Mouse (Mus musculus): Measurements from ENCODE around the gene Mr1. TPM values are rescaled to one million over a fixed set of nuclear protein-coding genes. Genes with fewer than 3 reads are reported as not detected.

Mr1 gene
- polyA plus RNA-seq, 1 experiment from 2014 or later: 0.55 TPM

DNA sequence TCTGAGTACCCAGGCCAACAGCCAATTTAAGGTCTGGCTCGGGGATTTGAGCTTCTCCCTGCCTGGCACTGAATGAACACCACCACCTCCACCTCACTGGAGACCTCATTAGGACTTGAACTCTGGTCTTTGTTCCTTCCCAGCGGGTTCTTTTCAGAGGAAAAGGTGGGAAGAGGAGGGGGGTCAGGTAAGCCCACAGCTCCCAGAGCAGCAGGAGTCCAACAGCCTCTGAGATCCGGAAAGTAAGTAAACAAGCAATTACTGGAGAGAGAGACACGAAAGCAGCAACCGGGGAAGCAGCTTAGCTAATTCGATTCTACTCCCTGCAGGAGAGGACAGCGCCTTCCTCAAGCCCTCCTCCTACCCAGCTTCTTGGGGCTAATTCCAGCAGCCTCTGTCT lies 60.2 kb downstream of the Mr1 start:
- no peaks in the 10 kb centered on the region for H3K27me3 ChIP-seq (ENCODE audit: control insufficient read depth, insufficient read depth, low read length)
- peaks cover 31% of the 10 kb centered on the region for H3K4me1 ChIP-seq (replicated peaks; ENCODE audit: control insufficient read depth, insufficient read depth, low read length)
- no peak overlapping the region for H3K4me3 ChIP-seq (ENCODE audit: low read depth, low read length)
- peak; percentile 66 for DNase-seq (ENCODE audit: low spot score)
- H3K36me3 ChIP-seq (ENCODE audit: control insufficient read depth, insufficient read depth, low read length): no peaks in the 10 kb centered on the region
- peak overlapping the region; percentile 86 for H3K27ac ChIP-seq (ENCODE audit: low read depth, low read length)
- 0 out of 2 replicates have a peak overlapping the region, but pooled peaks have one; percentile 31 for H3K9ac ChIP-seq (ENCODE audit: low read length)
- H3K9me3 ChIP-seq (ENCODE audit: control insufficient read depth, low read length): no peaks in the 10 kb centered on the region
- ATAC-seq (replicated peaks; ENCODE audit: low FRiP score): no peak
- WGBS: 3% methylated on average over 7 of the region's 7 CpGs
- peak overlapping the region; percentile 15; the same call in 1 of the 2 replicates for H3K4me2 ChIP-seq (ENCODE audit: low read depth, low read length, severe bottlenecking)

DNA sequence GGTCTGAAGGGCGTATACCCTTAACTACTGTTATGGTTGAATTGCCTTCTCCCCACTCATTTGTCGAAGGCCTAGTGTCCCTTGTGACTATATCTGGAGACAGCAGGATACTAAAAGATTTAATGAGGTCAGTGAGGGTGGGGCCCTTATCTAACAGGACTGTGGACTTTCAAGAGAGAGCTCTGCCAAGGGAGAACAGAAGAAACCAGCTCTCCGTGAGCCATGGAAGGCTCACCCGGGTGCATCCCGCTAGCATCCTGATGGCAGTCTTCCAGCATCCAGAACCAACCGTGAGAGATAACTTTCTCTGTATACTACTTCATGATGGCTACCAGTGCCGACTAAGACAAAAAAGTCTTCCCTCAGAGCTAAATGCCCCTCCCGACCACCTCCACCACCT lies 61.8 kb downstream of the Mr1 start:
- Histone ChIP-seq H3K27ac (ENCODE audit: low read depth, low read length) (no peak overlapping the region), H3K4me1 (replicated peaks; ENCODE audit: control insufficient read depth, insufficient read depth, low read length) (peaks cover 31% of the 10 kb centered on the region), H3K4me2 (ENCODE audit: low read depth, low read length, severe bottlenecking) (no peak overlapping the region), H3K9ac (ENCODE audit: low read length) (no peak overlapping the region), H3K36me3 (ENCODE audit: control insufficient read depth, insufficient read depth, low read length) (no peaks in the 10 kb centered on the region), H3K4me3 (ENCODE audit: low read depth, low read length) (no peak overlapping the region), H3K27me3 (ENCODE audit: control insufficient read depth, insufficient read depth, low read length) (no peaks in the 10 kb centered on the region), H3K9me3 (ENCODE audit: control insufficient read depth, low read length) (no peaks in the 10 kb centered on the region)
- ATAC-seq (replicated peaks; ENCODE audit: low FRiP score) (no peak), DNase-seq (ENCODE audit: low spot score) (no peak)
- 51% methylated on average over 8 of the region's 8 CpGs for WGBS

DNA sequence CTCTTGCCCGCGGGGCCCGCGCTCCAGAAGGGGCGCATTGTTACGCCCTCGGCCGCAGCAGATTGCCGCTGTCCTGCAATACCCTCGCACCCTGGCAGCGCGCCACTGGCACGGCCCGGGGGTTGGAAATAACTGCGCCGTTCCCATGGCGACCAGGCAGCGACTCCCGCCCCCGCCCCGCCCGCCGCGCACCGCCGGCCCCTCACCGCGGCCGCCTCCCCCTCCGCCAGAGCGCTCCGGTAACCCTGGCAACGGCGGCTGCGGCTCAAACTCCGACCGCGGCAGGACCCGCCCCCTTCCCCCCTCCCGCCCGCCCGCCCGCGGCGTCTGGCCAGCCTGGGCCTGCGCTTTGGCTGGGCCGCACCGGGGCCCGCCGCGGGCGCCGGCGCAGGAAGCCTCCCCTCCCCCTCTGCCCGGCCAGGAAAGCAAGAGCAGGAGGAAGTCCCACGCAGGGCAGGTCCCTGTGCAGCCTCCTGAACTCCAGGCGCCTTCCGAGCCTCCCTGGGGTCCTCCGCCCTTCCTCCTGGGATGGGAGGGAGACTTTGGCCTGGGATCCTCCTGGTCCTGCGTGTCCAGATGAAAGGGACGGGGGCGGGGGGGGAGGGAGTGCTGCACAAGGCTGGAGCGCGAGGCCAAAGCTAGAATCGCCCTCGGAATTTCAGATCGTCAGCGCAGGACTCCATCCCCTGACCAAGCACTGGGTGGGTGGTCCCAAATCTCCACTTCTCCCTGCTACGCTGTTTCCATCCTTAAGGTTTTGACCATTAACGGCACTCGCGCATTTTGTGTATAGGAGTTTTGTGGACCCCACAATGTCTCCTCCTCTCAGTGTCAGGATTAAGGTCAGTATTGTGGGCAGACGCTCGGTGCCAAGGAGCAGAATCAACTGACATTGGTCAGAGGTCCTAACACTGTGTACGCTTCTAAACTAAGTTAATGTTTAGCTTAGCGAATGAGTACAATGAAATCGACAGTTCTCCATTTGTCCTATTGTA lies 63.0 kb downstream of the Mr1 start:
- DNase-seq (ENCODE audit: low spot score) (peak; percentile 99), ATAC-seq (replicated peaks; ENCODE audit: low FRiP score) (peak; percentile 95)
- H3K4me3 ChIP-seq (ENCODE audit: low read depth, low read length): peak overlapping the region; percentile 29
- no peaks in the 10 kb centered on the region for H3K36me3 ChIP-seq (ENCODE audit: control insufficient read depth, insufficient read depth, low read length)
- no peaks in the 10 kb centered on the region for H3K9me3 ChIP-seq (ENCODE audit: control insufficient read depth, low read length)
- H3K27me3 ChIP-seq (ENCODE audit: control insufficient read depth, insufficient read depth, low read length): no peaks in the 10 kb centered on the region
- peak overlapping the region; percentile 67 for H3K4me2 ChIP-seq (ENCODE audit: low read depth, low read length, severe bottlenecking)
- peaks cover 31% of the 10 kb centered on the region for H3K4me1 ChIP-seq (replicated peaks; ENCODE audit: control insufficient read depth, insufficient read depth, low read length)
- WGBS: under 1% methylated on average over 64 of the region's 77 CpGs
- H3K27ac ChIP-seq (ENCODE audit: low read depth, low read length): peak overlapping the region; percentile 98
- peak overlapping the region; percentile 72 for H3K9ac ChIP-seq (ENCODE audit: low read length)

DNA sequence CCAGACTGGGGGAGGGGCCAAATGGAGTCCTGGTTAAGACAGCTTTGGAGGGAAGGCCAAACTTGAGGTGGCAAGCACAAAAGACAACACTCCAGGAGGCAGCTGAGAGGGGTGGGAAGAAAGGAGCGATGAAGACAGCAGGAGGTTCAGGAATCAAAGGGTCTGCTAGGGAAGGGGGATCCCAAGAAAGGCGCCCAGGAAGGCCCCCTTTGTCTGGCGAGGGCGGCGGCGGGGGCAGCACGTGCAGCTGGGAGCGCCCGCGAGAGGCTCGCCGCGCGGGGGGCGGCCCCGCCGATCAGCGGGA lies 63.7 kb downstream of the Mr1 start:
- no peaks in the 10 kb centered on the region for H3K36me3 ChIP-seq (ENCODE audit: control insufficient read depth, insufficient read depth, low read length)
- no peak for DNase-seq (ENCODE audit: low spot score)
- WGBS: 0% methylated on average over 18 of the region's 18 CpGs

DNA sequence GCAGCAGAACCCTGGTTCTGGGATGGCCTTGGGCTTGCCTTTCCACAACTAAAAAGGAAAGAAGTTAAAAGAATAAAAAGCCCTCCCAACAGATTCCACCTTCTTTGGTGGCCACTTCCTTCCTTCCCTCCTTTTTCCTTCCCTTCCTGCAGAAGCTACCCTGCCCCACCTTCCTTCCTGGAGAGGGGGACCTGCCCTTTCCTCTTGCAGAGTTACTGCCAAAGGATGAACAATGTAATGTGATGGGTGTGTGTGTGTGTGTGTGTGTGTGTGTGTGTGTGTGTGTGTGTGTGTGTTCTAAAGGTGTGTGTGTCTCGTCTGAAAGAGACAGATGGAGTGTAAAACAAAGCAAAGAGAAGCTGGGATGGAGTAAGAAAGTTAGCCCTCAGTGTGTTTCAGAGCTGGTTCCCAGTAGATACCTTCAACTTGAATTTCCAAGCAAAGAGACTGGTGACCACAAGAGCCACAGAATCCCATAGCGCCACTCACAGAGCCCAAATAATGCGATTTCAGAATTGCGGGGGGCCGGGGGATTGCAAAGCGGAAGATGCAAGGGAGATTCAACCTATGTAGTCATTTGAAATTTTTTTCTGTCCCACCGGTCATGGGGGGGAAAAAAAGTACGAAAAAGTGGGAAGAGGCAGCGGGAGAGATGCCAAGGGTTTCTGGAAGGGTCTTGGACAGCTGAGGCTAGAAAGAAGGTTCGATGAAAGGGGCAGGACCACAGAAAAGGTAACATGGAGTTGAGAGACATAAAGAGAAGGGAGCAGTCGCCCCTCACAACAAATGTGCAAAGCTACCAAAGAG lies 64.3 kb downstream of the Mr1 start:
- Histone ChIP-seq H3K4me1 (replicated peaks; ENCODE audit: control insufficient read depth, insufficient read depth, low read length) (peaks cover 31% of the 10 kb centered on the region), H3K36me3 (ENCODE audit: control insufficient read depth, insufficient read depth, low read length) (no peaks in the 10 kb centered on the region), H3K9me3 (ENCODE audit: control insufficient read depth, low read length) (no peaks in the 10 kb centered on the region), H3K27me3 (ENCODE audit: control insufficient read depth, insufficient read depth, low read length) (no peaks in the 10 kb centered on the region), H3K4me3 (ENCODE audit: low read depth, low read length) (peak overlapping the region; percentile 18), H3K27ac (ENCODE audit: low read depth, low read length) (peak overlapping the region; percentile 98), H3K9ac (ENCODE audit: low read length) (peak overlapping the region; percentile 65), H3K4me2 (ENCODE audit: low read depth, low read length, severe bottlenecking) (peak overlapping the region; percentile 67)
- 2% methylated on average over 11 of the region's 11 CpGs for WGBS
- no peak for ATAC-seq (replicated peaks; ENCODE audit: low FRiP score)
- no peak for DNase-seq (ENCODE audit: low spot score)

More for the DNA sequence above, 63.7 kb downstream of the Mr1 start:
- H3K4me3 ChIP-seq (ENCODE audit: low read depth, low read length): peak overlapping the region; percentile 18
- ATAC-seq (replicated peaks; ENCODE audit: low FRiP score): no peak
- no peaks in the 10 kb centered on the region for H3K27me3 ChIP-seq (ENCODE audit: control insufficient read depth, insufficient read depth, low read length)
- peaks cover 31% of the 10 kb centered on the region for H3K4me1 ChIP-seq (replicated peaks; ENCODE audit: control insufficient read depth, insufficient read depth, low read length)
- H3K4me2 ChIP-seq (ENCODE audit: low read depth, low read length, severe bottlenecking): peak overlapping the region; percentile 67
- no peaks in the 10 kb centered on the region for H3K9me3 ChIP-seq (ENCODE audit: control insufficient read depth, low read length)
- H3K27ac ChIP-seq (ENCODE audit: low read depth, low read length): peak overlapping the region; percentile 98
- peak overlapping the region; percentile 65 for H3K9ac ChIP-seq (ENCODE audit: low read length)

DNA sequence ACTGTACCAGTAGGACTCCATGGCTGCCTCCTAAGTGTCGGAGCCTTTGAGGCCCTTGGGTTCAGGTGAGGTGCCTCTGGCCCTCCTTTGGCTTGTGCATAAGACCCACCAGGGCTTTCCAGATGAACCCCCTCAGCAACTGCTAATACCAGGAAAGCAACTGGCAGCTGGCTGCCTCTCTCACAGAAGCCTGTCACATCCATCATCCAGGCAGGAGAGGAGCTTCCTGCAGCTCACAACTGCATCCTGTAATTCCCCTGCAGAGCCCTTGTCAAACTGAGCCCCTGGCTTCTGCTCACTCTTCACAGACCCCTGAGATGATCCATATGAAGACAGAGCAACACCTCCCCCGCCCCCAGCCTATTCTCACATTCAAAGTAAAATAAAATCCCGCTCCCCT lies 68.9 kb downstream of the Mr1 start:
- WGBS: 76% methylated on average over 3 of the region's 3 CpGs
- H3K36me3 ChIP-seq (ENCODE audit: control insufficient read depth, insufficient read depth, low read length): no peaks in the 10 kb centered on the region
- peaks cover 16% of the 10 kb centered on the region for H3K4me1 ChIP-seq (replicated peaks; ENCODE audit: control insufficient read depth, insufficient read depth, low read length)
- ATAC-seq (replicated peaks; ENCODE audit: low FRiP score) (no peak), DNase-seq (ENCODE audit: low spot score) (no peak)
- no peak overlapping the region for H3K4me3 ChIP-seq (ENCODE audit: low read depth, low read length)
- no peak overlapping the region for H3K27ac ChIP-seq (ENCODE audit: low read depth, low read length)
- H3K9ac ChIP-seq (ENCODE audit: low read length): no peak overlapping the region
- H3K9me3 ChIP-seq (ENCODE audit: control insufficient read depth, low read length): no peaks in the 10 kb centered on the region
- H3K27me3 ChIP-seq (ENCODE audit: control insufficient read depth, insufficient read depth, low read length): no peaks in the 10 kb centered on the region
- no peak overlapping the region for H3K4me2 ChIP-seq (ENCODE audit: low read depth, low read length, severe bottlenecking)

Other genes starting within 250 kb of the Mr1 start
- gene Ier5, start 47.2 kb downstream of the Mr1 start, polyA plus RNA-seq (2014; fragmentation: Nextera tagmentation; extraction: Ambion mirVana): 19.4 and 28.0 TPM in 2 replicates
- gene Stx6, start 11.9 kb upstream of the Mr1 start, polyA plus RNA-seq (2014; fragmentation: Nextera tagmentation; extraction: Ambion mirVana): 102 and 119 TPM in 2 replicates
- gene BC034090, start 97.6 kb upstream of the Mr1 start, polyA plus RNA-seq (2014; fragmentation: Nextera tagmentation; extraction: Ambion mirVana): 3.2 and 3.3 TPM in 2 replicates

All from forebrain, embryonic 11.5 days (tissue).